Comparison of ENCODE assay signal across 17 mouse cellular contexts in the genomic region with DNA sequence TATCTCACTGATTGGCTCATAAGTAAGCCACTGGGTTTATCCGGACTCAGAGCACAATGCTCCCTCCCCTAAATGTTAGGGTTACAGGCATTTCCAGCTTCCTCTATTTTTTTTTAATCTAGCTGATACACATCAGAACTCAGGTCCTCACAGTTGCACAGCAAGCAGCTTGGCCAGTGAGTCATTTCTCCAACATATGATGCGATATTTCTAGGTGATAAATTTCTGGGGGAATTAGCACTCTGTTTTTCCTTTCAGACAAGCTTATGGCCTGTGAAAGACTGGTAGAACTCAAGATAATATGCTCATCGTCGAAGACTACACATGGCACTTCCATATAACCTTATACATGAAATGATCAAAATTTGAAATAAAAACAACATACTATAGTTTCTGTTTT.
"Had no signal": no experiment of that assay in that cellular context is flagged by ENCODE, and none has a peak within 500 bp of the region (broad histone marks: within the 10 kb centered on the region; RNA-seq: fewer than 3 reads in every experiment).

No protein-coding gene starts in this region.

- DNase-seq: gastrocnemius, adult 2 months; gastrocnemius, postnatal 10 days; gastrocnemius, postnatal 25 days; heart, adult 18-20 months; heart, postnatal 10 days; heart, postnatal 4 days; kidney, adult 18-20 months; kidney, adult 8-10 months; kidney, postnatal 10 days; kidney, postnatal 25 days; kidney, postnatal 4 days; liver; liver, embryonic 13.5 days had no signal

- ATAC-seq: hindbrain, embryonic 16.5 days; inflammation-experienced regulatory T-cells, adult 6 months; intestine, embryonic 15.5 days; intestine, postnatal 0 days had no signal
